Mouse (Mus musculus): ENCODE measurements at regions not wholly inside any gene's neighbourhood (a gene's known extent, or its start where the extent isn't known, plus 50 kb on each side); places are given as distances from the start of the nearest gene placed in this dataset.

DNA sequence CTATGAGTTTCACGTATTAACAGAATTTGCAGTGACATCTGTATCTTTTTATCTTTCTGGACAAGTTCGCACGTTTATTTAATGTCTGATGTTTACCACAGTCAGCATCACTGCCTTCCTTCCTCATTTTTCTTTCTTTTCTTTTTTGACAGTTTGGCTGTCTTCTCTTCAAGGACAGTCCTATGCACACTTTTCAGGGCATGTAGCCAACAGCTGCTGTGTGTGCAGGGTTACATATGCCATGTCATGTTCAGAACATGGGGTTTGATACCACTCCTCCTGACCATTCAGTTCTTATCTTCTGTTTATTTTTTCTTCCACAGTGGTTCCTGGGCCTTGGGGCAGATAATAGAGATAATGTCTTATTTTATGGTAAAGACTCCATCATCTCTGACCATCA lies 634.3 kb downstream of the Slitrk1 start:
- H3K9me3 ChIP-seq (replicated peaks; ENCODE audit: low read length) = peaks cover 18% of the 10 kb centered on the region
- H3K4me1 ChIP-seq (ENCODE audit: control insufficient read depth in 1 of 2, insufficient read depth in 2 of 2) = no peaks in the 10 kb centered on the region
- no peak overlapping the region for H3K4me3 ChIP-seq (replicated peaks in 1 of 3; ENCODE audit: low read depth in 2 of 3, low read length in 2 of 3, poor library complexity in 1 of 3)
- H3K36me3 ChIP-seq (replicated peaks in 1 of 2; ENCODE audit: control insufficient read depth in 1 of 2, insufficient read depth in 1 of 2, low read length in 1 of 2) = no peaks in the 10 kb centered on the region
- H3K4me2 ChIP-seq (ENCODE audit: insufficient read depth, low read depth, poor library complexity, severe bottlenecking) = no peak overlapping the region
- dilution Hi-C loops (cut with MboI; ENCODE audit: extremely low pct_ligation_motif_present, extremely low pct_unique_long_range_greater_than_20kb, low sequenced_read_pairs) (no loop called here), in situ Hi-C loops (cut with MboI; ENCODE audit: low pct_ligation_motif_present, low pct_unique_long_range_greater_than_20kb, low sequenced_read_pairs) (no loop called here)
- DNase-seq (ENCODE audit: extremely low read depth) = no peak
- H3K79me2 ChIP-seq (replicated peaks; ENCODE audit: control insufficient read depth, extremely low read depth, insufficient read depth, poor library complexity, severe bottlenecking) = no peaks in the 10 kb centered on the region
- no peak overlapping the region for H3K9ac ChIP-seq (ENCODE audit: insufficient read depth, low read depth)
- H3K27me3 ChIP-seq (replicated peaks) = no peaks in the 10 kb centered on the region
- H3K27ac ChIP-seq (ENCODE audit: insufficient read depth, low read depth) = no peak overlapping the region
- TF ChIP-seq NELFE (IDR thresholded peaks at IDR 0.05; ENCODE audit: low read depth, low read length) = no peak
- no peak for TF ChIP-seq JUN (IDR thresholded peaks at IDR 0.05; ENCODE audit: insufficient read depth, low read depth, low read length)
- no peak for TF ChIP-seq MEF2A (IDR thresholded peaks at IDR 0.05; ENCODE audit: borderline replicate concordance, low read depth, low read length)
- no peak for TF ChIP-seq GABPA (IDR thresholded peaks at IDR 0.05; ENCODE audit: insufficient replicate concordance, low read depth, low read length)
- no peak for TF ChIP-seq EP300 (IDR thresholded peaks at IDR 0.05; ENCODE audit: low read length)
- TF ChIP-seq MAFK (IDR thresholded peaks at IDR 0.05; ENCODE audit: insufficient replicate concordance, low read length) = no peak
- TF ChIP-seq CHD2 (IDR thresholded peaks at IDR 0.05; ENCODE audit: low read length) = no peak
- TF ChIP-seq E2F4 (IDR thresholded peaks at IDR 0.05; ENCODE audit: insufficient replicate concordance, low read depth, low read length) = no peak
- no peak for TF ChIP-seq USF2 (conservative IDR thresholded peaks at IDR 0.05; ENCODE audit: low read depth, low read length)
- no peak for TF ChIP-seq ELF1 (IDR thresholded peaks at IDR 0.05; ENCODE audit: low read depth, low read length)
- no peak for TF ChIP-seq PAX5 (IDR thresholded peaks at IDR 0.05; ENCODE audit: low read length)
- no peak for TF ChIP-seq USF1 (IDR thresholded peaks at IDR 0.05; ENCODE audit: low read depth, low read length)
- no peak for TF ChIP-seq ZMIZ1 (IDR thresholded peaks at IDR 0.05; ENCODE audit: low read depth, low read length)
- no peak for TF ChIP-seq TCF12 (IDR thresholded peaks at IDR 0.05; ENCODE audit: low read depth, low read length)
- TF ChIP-seq ZKSCAN1 (IDR thresholded peaks at IDR 0.05; ENCODE audit: borderline replicate concordance, low read depth, low read length) = no peak
- no peak for TF ChIP-seq RAD21 (IDR thresholded peaks at IDR 0.05; ENCODE audit: low read depth, low read length)

DNA sequence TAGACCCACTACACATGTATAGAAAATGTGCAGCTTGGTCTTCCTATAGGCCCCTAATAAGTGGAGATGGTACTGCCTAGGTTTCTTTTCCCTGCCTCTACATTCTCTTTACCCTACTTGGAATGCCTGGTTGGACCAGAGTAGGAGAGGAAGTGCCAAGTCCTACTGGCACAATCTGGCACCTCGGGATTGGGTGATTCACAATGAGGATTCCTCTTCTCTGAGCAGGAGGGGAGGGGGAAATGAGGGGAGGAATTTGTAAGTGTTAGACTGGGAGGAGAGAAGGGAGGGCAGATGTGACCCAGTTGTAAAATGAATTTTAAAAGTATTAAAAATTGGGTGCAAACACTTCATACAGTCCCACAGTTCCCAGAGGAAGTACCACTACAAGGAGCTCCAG lies 652.9 kb downstream of the Slitrk1 start:
- no peak overlapping the region for H3K9ac ChIP-seq (ENCODE audit: insufficient read depth, low read depth)
- no peak overlapping the region for H3K27ac ChIP-seq (ENCODE audit: insufficient read depth, low read depth)
- no peak for TF ChIP-seq ETS1 (conservative IDR thresholded peaks at IDR 0.05; ENCODE audit: low read depth, low read length)
- TF ChIP-seq POLR2A (IDR thresholded peaks at IDR 0.05; ENCODE audit: low read depth, low read length) = no peak
- H3K4me1 ChIP-seq (ENCODE audit: control insufficient read depth in 1 of 2, insufficient read depth in 2 of 2) = no peaks in the 10 kb centered on the region
- H3K36me3 ChIP-seq (replicated peaks in 1 of 2; ENCODE audit: control insufficient read depth in 1 of 2, insufficient read depth in 1 of 2, low read length in 1 of 2) = no peaks in the 10 kb centered on the region
- no peak overlapping the region for H3K4me3 ChIP-seq (replicated peaks in 1 of 3; ENCODE audit: low read depth in 2 of 3, low read length in 2 of 3, poor library complexity in 1 of 3)
- dilution Hi-C loops (cut with MboI; ENCODE audit: extremely low pct_ligation_motif_present, extremely low pct_unique_long_range_greater_than_20kb, low sequenced_read_pairs) (no loop called here), in situ Hi-C loops (cut with MboI; ENCODE audit: low pct_ligation_motif_present, low pct_unique_long_range_greater_than_20kb, low sequenced_read_pairs) (no loop called here)
- peaks cover 27% of the 10 kb centered on the region for H3K9me3 ChIP-seq (replicated peaks; ENCODE audit: low read length)
- H3K27me3 ChIP-seq (replicated peaks) = no peaks in the 10 kb centered on the region
- no peak for DNase-seq (ENCODE audit: extremely low read depth)
- H3K4me2 ChIP-seq (ENCODE audit: insufficient read depth, low read depth, poor library complexity, severe bottlenecking) = no peak overlapping the region
- no peaks in the 10 kb centered on the region for H3K79me2 ChIP-seq (replicated peaks; ENCODE audit: control insufficient read depth, extremely low read depth, insufficient read depth, poor library complexity, severe bottlenecking)

All from CH12.LX (cell line).